Mouse (Mus musculus): ENCODE data around the gene Npsr1.

DNA sequence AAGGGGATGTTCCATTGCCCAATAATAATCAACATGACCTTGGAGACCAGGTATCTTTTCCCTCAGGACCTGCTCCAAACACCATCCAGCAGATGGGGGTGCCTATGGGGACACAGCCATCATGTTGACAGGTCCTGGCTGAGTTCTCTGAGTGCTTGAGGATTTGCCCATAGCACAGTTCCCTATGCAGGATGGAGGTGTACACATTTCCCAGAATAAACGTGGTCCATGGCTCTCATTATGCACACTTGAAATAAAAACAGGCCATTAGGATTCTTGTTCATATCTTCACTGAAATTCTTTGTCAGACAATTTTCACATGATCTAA is 92.4 kb downstream of the Npsr1 start:
- TF ChIP-seq CTCF (conservative IDR thresholded peaks at IDR 0.05; ENCODE audit: insufficient read depth, insufficient read length, low read depth, low read length) (no peak), POLR2A (IDR thresholded peaks at IDR 0.05; ENCODE audit: low read depth, low read length) (no peak)

All from kidney, adult 2 months (tissue).